Mouse (Mus musculus): ENCODE results near the gene Cped1.
"Not testable (repeated sequence)": the region's sequence is repeated elsewhere in the genome, so short reads cannot be mapped to it uniquely, and the experiment has no call there.

The Cped1 gene

GRCm38 (mm10) chr6:22231244-22231643, 245.5 kb downstream of the Cped1 start:
- DNase-seq (ENCODE audit: low spot score), result no peak

DNA sequence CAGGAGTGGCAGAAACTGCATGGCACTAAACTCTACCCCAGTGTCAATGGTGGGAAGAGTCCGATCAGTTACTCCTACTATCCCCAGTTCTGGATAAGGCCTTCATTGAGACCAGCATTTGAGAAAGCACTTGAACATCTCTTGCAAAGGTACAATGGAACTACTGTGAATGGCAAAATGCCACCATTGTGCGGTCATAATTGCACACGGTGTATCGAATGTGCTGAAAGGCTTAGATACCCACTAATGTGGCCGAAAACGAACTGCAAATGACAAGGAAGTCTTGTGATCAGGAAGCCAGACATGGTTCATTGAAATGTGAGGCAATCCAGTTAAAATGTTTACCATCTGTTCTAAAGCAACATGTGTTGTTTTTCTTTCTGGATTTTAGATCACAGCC, 247.8 kb downstream of the Cped1 start:
- no peak for DNase-seq (ENCODE audit: low spot score)

DNA sequence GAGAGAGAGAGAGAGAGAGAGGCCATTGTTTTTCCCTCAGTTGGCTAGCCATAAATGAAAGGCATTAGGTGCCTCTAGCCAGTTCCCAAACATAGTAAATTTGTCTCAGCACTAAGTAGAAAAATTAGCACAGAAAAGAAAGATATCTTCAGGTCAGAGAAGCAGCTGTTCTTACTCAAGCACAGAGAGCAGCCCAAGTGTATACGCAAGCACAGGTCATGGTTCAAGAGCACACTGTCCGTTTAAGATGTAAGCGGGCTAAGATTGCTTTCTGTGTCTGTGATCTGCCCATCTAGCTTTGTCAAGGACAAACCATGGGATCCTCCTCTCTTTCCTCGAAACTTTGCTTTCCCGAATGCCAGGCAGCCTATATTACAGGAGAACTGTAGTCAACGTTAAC, 249.4 kb downstream of the Cped1 start:
- DNase-seq (ENCODE audit: low spot score), result peak; percentile 5

GRCm38 (mm10) chr6:22243321-22243720, 257.6 kb downstream of the Cped1 start:
- no peak for DNase-seq (ENCODE audit: low spot score)

DNA sequence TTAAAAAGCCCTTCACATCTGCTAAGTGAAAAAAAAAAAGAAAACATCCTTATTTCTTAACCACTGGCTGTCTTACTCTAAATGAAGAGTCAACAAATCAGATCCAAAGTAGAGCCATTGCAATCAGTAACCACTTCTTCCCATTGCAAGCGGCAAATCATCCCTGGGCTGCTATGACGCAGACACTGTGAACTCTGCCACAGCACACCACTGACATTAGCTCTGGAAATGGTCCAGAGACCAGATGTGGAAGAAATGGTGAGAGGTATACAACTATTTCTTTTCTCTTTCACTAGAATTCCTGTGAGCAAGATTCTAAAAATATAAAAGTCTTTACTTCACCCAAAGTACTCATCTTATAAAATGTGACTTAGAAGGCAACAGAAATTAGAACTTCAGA, 261.0 kb downstream of the Cped1 start:
- no peak for DNase-seq (ENCODE audit: low spot score)

DNA sequence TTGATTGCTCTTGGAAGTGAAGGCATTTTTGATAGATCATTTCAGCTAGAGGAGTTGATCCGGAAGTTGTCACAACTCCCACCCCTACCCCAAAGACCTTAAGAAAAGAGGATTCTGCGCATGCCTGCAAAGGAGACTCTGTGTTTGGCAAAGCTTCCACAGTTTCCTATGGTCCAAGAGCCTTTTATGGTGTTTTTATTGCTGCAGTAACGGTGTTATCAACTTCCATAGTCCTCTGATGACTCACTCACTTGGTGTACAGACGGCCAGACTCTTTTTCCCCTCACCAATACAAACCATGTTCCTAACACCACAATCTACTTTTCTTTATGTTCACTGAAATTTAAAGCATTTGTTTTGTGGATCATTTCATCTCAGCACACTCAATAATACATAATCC, 273.1 kb downstream of the Cped1 start:
- no peak for DNase-seq (ENCODE audit: low spot score)

DNA sequence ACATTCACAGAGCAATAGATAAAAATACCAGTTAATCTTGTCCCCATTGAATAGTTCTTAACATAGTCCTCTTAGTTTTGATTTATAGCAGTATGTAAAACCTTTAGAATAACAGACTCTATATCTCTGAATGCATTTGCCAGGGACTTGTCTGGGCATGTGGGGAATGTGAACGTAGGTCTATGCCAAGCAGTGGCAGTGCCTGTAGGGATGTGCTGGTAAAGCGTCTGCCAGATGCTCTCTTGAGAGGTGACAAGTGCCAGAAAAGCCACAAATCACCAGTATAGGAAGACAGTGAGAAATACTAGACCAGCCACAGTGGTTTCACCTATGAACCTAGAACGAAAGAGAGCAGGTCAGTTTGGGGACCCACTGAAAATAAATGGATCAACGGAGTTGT, 276.8 kb downstream of the Cped1 start:
- DNase-seq (ENCODE audit: low spot score), result no peak

- not testable (repeated sequence) for DNase-seq (ENCODE audit: low spot score)
Measured at GRCm38 (mm10) chr6:22264094-22264493, 278.4 kb downstream of the Cped1 start.

GRCm38 (mm10) chr6:22266018-22266417, 280.3 kb downstream of the Cped1 start:
- DNase-seq (ENCODE audit: low spot score), result no peak

DNA sequence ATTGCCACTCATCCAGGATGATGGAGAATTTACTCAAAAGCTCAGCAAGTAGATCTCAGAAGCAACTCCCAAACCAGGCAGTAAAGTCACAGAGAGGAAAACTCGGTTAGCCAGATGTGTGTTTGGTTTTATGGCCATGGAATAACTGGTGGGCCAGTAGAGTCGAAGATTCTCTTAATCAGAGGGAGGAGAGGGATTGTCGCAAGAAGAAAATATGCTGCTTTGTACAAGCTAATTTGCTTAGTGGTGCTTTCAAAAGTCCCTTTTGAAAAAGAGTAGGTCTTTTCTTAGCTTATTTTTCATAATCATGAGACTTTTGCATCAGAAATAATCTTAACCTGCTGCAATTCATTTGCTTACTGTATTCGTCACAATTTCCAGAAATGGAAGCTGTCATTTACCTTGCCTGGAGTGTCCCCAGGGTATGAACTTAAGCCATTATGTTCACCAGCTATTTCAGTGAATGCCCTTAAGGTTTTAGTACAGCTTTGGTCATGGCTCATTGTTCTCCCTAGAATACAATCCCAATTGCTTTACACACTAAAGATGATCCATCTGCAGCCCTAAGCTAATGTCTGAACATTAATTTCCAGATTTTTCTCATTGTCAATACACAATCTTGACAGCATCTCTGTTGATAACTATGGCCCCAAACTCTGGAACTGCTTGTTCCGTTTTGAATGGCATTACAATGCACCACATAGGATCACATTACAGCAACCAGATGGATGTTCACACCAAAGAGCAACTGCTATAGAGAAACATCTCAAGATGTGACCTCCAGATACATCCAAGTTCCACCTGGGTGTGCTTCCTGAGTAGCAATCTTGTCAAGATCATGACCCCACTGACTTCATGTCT, 282.3 kb downstream of the Cped1 start:
- DNase-seq (ENCODE audit: low spot score), result no peak

GRCm38 (mm10) chr6:22268677-22269076, 283.0 kb downstream of the Cped1 start:
- DNase-seq (ENCODE audit: low spot score), result no peak

GRCm38 (mm10) chr6:22269840-22270521, 284.3 kb downstream of the Cped1 start:
- DNase-seq (ENCODE audit: low spot score), result peak; percentile 13

GRCm38 (mm10) chr6:22277941-22278340, 292.2 kb downstream of the Cped1 start:
- DNase-seq (ENCODE audit: low spot score), result no peak

GRCm38 (mm10) chr6:22280217-22280861, 294.6 kb downstream of the Cped1 start:
- peak; percentile 21 for DNase-seq (ENCODE audit: low spot score)

GRCm38 (mm10) chr6:22282405-22282804, 296.7 kb downstream of the Cped1 start:
- no peak for DNase-seq (ENCODE audit: low spot score)

- DNase-seq (ENCODE audit: low spot score), result no peak
Measured at GRCm38 (mm10) chr6:22288004-22288736, 302.5 kb downstream of the Cped1 start, which contains the start of gene Wnt16. Wnt16 (plus strand) TSS chr6:22288227.

DNA sequence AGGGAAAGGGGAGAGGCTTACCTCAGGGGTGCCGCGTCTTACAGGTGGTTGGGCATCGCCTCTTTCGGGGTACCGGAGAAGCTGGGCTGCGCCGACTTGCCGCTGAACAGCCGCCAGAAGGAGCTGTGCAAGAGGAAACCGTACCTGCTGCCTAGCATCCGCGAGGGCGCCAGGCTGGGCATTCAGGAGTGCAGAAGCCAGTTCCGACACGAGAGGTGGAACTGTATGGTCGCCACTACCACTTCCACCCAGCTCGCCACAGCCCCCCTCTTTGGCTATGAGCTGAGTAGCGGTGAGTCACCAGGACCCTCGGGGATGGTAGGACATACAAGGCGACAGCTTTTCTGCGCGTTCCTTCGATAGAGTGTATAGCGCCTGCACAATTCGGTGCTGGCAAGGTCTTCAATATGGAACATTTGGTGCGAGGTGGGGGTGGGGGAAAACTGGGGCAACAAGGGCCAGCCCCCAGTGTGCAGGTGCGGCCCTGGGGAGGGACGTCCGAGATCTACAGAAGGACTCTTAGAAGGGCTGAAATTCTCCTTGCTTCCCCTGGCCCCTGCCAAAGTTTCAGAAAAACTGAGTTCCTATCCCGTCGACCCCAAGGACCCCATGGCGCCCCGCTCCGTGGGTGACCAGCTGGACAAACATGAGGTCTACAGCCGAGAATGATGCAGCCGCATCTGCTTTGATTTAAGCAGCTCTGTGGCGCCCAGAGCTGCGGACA, 303.2 kb downstream of the Cped1 start:
- peak; percentile 8 for DNase-seq (ENCODE audit: low spot score)

DNA sequence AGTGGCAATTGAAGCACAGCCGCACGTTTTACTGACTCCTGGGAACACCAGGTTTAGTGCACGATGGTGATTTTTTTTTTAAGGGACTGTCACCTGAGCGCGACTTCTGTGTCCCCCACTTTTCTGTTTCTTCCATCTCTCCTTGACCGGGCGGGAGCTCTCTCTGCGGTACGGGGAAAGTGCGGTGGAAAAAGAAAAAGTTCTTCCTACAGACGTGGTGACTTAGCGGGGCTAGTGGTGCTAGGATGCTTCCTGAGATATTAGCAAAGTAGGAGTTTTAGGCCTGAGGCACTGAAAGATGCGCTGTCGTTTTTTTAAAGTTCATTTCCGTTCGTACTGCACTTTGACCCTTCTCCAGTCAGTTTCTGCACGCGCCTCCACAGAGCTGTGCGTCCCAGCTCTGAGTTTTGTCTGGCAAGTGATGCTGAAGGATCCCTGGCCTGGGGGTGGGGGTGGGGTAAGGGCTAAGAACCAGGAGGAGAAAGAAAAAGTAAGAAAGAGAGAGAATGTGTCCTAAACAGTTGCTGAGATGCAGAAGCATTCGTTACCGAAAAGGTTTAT, 303.8 kb downstream of the Cped1 start:
- no peak for DNase-seq (ENCODE audit: low spot score)

- DNase-seq (ENCODE audit: low spot score), result no peak
Measured at GRCm38 (mm10) chr6:22290790-22291189, 305.1 kb downstream of the Cped1 start.

- no peak for DNase-seq (ENCODE audit: low spot score)
Measured at GRCm38 (mm10) chr6:22292056-22292455, 306.3 kb downstream of the Cped1 start.

- DNase-seq (ENCODE audit: low spot score), result no peak
Measured at GRCm38 (mm10) chr6:22293922-22294321, 308.2 kb downstream of the Cped1 start.

Data from lung, postnatal 25 days (tissue).